Mouse (Mus musculus): ENCODE results near the gene Tomm40l. TPM values are rescaled to one million over a fixed set of nuclear protein-coding genes. Genes with fewer than 3 reads are reported as not detected.

The Tomm40l gene
- polyA plus RNA-seq (2015; fragmentation: Nextera tagmentation; extraction: Ambion mirVana), result 46.8 and 58.3 TPM in 2 replicates

DNA sequence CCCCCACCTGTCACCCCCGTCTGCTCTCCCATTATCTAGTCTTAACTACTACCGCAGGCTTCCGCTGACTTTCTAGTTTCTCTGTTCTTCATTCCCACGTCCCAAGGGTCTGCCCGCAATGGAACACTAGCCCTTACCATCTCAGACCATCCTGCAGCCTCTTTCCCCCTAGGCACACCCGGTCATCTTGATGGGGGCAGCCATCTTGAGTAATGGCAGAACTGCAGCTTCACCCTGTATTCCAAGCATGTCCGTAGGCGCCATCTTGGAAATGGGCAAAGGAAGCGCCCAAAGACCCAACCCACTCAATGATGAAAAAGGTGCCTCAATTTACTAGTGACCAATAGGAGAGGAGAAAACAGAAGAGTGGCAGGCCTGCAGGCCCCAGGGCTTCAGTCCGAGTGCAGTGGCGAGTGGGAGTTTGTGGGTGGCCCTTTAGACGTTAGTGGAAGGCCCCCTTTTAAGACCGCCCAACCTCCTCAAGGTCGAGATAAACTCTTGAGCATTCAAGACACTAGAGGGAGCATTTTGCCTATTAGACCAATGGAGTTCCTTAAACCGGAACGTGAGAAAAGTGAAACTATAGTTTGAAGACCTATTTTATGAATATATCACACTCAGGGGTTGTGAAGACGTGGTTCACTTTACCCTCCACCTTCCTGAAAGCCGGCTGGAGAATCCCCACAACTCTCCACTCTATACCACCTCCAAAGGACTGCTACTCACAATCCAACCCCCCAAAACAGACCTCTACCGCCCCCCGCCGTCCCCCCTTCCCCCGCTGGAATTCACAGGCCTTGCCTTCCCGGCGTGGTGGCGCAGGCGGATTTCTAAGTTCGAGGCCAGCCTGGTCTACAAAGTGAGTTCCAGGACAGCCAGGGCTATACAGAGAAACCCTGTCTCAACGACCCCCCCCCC lies at the start of gene Tomm40l:
Gene Tomm40l, minus strand, starts transcription at position 277 of the 918 bp plus-strand sequence.
- Histone ChIP-seq H3K36me3 (ENCODE audit: control insufficient read depth, insufficient read depth, low read length) (peaks cover 9% of the 10 kb centered on the region), H3K27me3 (ENCODE audit: control insufficient read depth, insufficient read depth, low read depth, low read length) (no peaks in the 10 kb centered on the region), H3K4me2 (ENCODE audit: low read length) (peak within 1 kb of the TSS; percentile 73), H3K9me3 (replicated peaks; ENCODE audit: control insufficient read depth, low read length, poor library complexity, severe bottlenecking) (no peaks in the 10 kb centered on the region), H3K4me1 (ENCODE audit: control insufficient read depth, insufficient read depth, low read length) (peaks cover 10% of the 10 kb centered on the region), H3K4me3 (ENCODE audit: low read depth, low read length) (peak within 1 kb of the TSS; percentile 60), H3K9ac (ENCODE audit: low read depth, low read length) (peak within 1 kb of the TSS; percentile 65), H3K27ac (ENCODE audit: low read length) (peak within 1 kb of the TSS; percentile 65)
- WGBS, result 2% methylated on average over 28 of the region's 28 CpGs
- ATAC-seq, result peak; percentile 98

DNA sequence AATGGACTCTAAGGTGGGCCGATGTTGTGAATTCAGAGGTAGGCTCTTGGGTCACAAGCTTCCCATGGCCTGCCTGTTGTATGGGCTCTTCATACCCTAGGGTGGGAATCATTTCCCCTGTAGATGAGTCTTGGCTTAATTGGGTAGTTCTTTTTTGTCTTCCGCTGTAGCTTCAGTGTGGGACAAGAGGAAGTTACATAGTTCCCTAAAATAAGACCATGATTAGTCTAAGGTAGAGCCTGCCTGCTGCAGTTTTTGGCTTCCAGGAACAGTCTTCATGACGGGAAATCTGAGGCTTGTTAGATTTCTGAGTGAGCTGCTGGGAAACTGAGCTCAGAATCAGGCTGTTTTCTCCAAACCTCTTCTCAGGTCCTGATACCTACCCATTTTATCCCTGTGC lies 49.8 kb upstream of the Tomm40l start:
- peaks cover 17% of the 10 kb centered on the region for H3K4me1 ChIP-seq (ENCODE audit: control insufficient read depth, insufficient read depth, low read length)
- H3K4me2 ChIP-seq (ENCODE audit: low read length), result no peak overlapping the region
- H3K36me3 ChIP-seq (ENCODE audit: control insufficient read depth, insufficient read depth, low read length), result peaks cover 31% of the 10 kb centered on the region
- no peak overlapping the region for H3K27ac ChIP-seq (ENCODE audit: low read length)
- H3K4me3 ChIP-seq (ENCODE audit: low read depth, low read length), result no peak overlapping the region
- ATAC-seq, result no peak
- no peak overlapping the region for H3K9ac ChIP-seq (ENCODE audit: low read depth, low read length)
- H3K9me3 ChIP-seq (replicated peaks; ENCODE audit: control insufficient read depth, low read length, poor library complexity, severe bottlenecking), result no peaks in the 10 kb centered on the region
- 96% methylated on average over 3 of the region's 3 CpGs for WGBS
- no peaks in the 10 kb centered on the region for H3K27me3 ChIP-seq (ENCODE audit: control insufficient read depth, insufficient read depth, low read depth, low read length)

- Histone ChIP-seq H3K36me3 (ENCODE audit: control insufficient read depth, insufficient read depth, low read length) (peaks cover 28% of the 10 kb centered on the region), H3K4me2 (ENCODE audit: low read length) (peak overlapping the region; percentile 75), H3K4me3 (ENCODE audit: low read depth, low read length) (no peak overlapping the region), H3K9ac (ENCODE audit: low read depth, low read length) (no peak overlapping the region), H3K27me3 (ENCODE audit: control insufficient read depth, insufficient read depth, low read depth, low read length) (no peaks in the 10 kb centered on the region), H3K9me3 (replicated peaks; ENCODE audit: control insufficient read depth, low read length, poor library complexity, severe bottlenecking) (no peaks in the 10 kb centered on the region), H3K4me1 (ENCODE audit: control insufficient read depth, insufficient read depth, low read length) (peaks cover 17% of the 10 kb centered on the region), H3K27ac (ENCODE audit: low read length) (no peak overlapping the region)
- no peak for ATAC-seq
- WGBS, result 72% methylated on average over 10 of the region's 10 CpGs
Observed at GRCm38 (mm10) chr1:171271622-171272021, 49.3 kb upstream of the Tomm40l start.

GRCm38 (mm10) chr1:171271196-171271595 lies 48.9 kb upstream of the Tomm40l start:
- H3K4me2 ChIP-seq (ENCODE audit: low read length), result peak overlapping the region; percentile 75
- no peaks in the 10 kb centered on the region for H3K27me3 ChIP-seq (ENCODE audit: control insufficient read depth, insufficient read depth, low read depth, low read length)
- ATAC-seq, result no peak
- H3K27ac ChIP-seq (ENCODE audit: low read length), result no peak overlapping the region
- 53% methylated on average over 9 of the region's 9 CpGs for WGBS
- H3K36me3 ChIP-seq (ENCODE audit: control insufficient read depth, insufficient read depth, low read length), result peaks cover 26% of the 10 kb centered on the region
- peak overlapping the region; percentile 82 for H3K9ac ChIP-seq (ENCODE audit: low read depth, low read length)
- H3K9me3 ChIP-seq (replicated peaks; ENCODE audit: control insufficient read depth, low read length, poor library complexity, severe bottlenecking), result no peaks in the 10 kb centered on the region
- H3K4me1 ChIP-seq (ENCODE audit: control insufficient read depth, insufficient read depth, low read length), result peaks cover 17% of the 10 kb centered on the region
- H3K4me3 ChIP-seq (ENCODE audit: low read depth, low read length), result peak overlapping the region; percentile 83

GRCm38 (mm10) chr1:171270573-171270900 lies 48.2 kb upstream of the Tomm40l start:
- H3K9ac ChIP-seq (ENCODE audit: low read depth, low read length), result peak overlapping the region; percentile 82
- peaks cover 21% of the 10 kb centered on the region for H3K36me3 ChIP-seq (ENCODE audit: control insufficient read depth, insufficient read depth, low read length)
- peaks cover 17% of the 10 kb centered on the region for H3K4me1 ChIP-seq (ENCODE audit: control insufficient read depth, insufficient read depth, low read length)
- peak; percentile 78 for ATAC-seq
- 1% methylated on average over 18 of the region's 19 CpGs for WGBS
- peak overlapping the region; percentile 70; the same call in 1 of the 2 replicates for H3K27ac ChIP-seq (ENCODE audit: low read length)
- H3K9me3 ChIP-seq (replicated peaks; ENCODE audit: control insufficient read depth, low read length, poor library complexity, severe bottlenecking), result no peaks in the 10 kb centered on the region
- peak overlapping the region; percentile 75 for H3K4me2 ChIP-seq (ENCODE audit: low read length)
- no peaks in the 10 kb centered on the region for H3K27me3 ChIP-seq (ENCODE audit: control insufficient read depth, insufficient read depth, low read depth, low read length)
- peak overlapping the region; percentile 83 for H3K4me3 ChIP-seq (ENCODE audit: low read depth, low read length)

GRCm38 (mm10) chr1:171269848-171270572 lies 47.7 kb upstream of the Tomm40l start, which contains the start of gene B4galt3:
Gene B4galt3, plus strand, starts transcription at chr1:171270328.
- peaks cover 19% of the 10 kb centered on the region for H3K36me3 ChIP-seq (ENCODE audit: control insufficient read depth, insufficient read depth, low read length)
- H3K27ac ChIP-seq (ENCODE audit: low read length), result peak within 1 kb of the TSS; percentile 70
- H3K9ac ChIP-seq (ENCODE audit: low read depth, low read length), result peak within 1 kb of the TSS; percentile 82
- peak within 1 kb of the TSS; percentile 83 for H3K4me3 ChIP-seq (ENCODE audit: low read depth, low read length)
- WGBS, result 4% methylated on average over 36 of the region's 36 CpGs
- peak; percentile 95 for ATAC-seq
- H3K9me3 ChIP-seq (replicated peaks; ENCODE audit: control insufficient read depth, low read length, poor library complexity, severe bottlenecking), result no peaks in the 10 kb centered on the region
- H3K27me3 ChIP-seq (ENCODE audit: control insufficient read depth, insufficient read depth, low read depth, low read length), result no peaks in the 10 kb centered on the region
- H3K4me2 ChIP-seq (ENCODE audit: low read length), result peak within 1 kb of the TSS; percentile 75
- peaks cover 17% of the 10 kb centered on the region for H3K4me1 ChIP-seq (ENCODE audit: control insufficient read depth, insufficient read depth, low read length)

GRCm38 (mm10) chr1:171268341-171268740 lies 46.0 kb upstream of the Tomm40l start:
- no peak overlapping the region for H3K9ac ChIP-seq (ENCODE audit: low read depth, low read length)
- WGBS, result 61% methylated on average over 1 of the region's 1 CpGs
- peaks cover 20% of the 10 kb centered on the region for H3K4me1 ChIP-seq (ENCODE audit: control insufficient read depth, insufficient read depth, low read length)
- no peaks in the 10 kb centered on the region for H3K9me3 ChIP-seq (replicated peaks; ENCODE audit: control insufficient read depth, low read length, poor library complexity, severe bottlenecking)
- ATAC-seq, result no peak
- H3K4me2 ChIP-seq (ENCODE audit: low read length), result no peak overlapping the region
- H3K27ac ChIP-seq (ENCODE audit: low read length), result no peak overlapping the region
- H3K36me3 ChIP-seq (ENCODE audit: control insufficient read depth, insufficient read depth, low read length), result peaks cover 8% of the 10 kb centered on the region
- no peak overlapping the region for H3K4me3 ChIP-seq (ENCODE audit: low read depth, low read length)
- H3K27me3 ChIP-seq (ENCODE audit: control insufficient read depth, insufficient read depth, low read depth, low read length), result no peaks in the 10 kb centered on the region

GRCm38 (mm10) chr1:171265971-171266744 lies 43.8 kb upstream of the Tomm40l start:
- peaks cover 21% of the 10 kb centered on the region for H3K4me1 ChIP-seq (ENCODE audit: control insufficient read depth, insufficient read depth, low read length)
- no peak overlapping the region for H3K4me2 ChIP-seq (ENCODE audit: low read length)
- H3K9me3 ChIP-seq (replicated peaks; ENCODE audit: control insufficient read depth, low read length, poor library complexity, severe bottlenecking), result no peaks in the 10 kb centered on the region
- no peaks in the 10 kb centered on the region for H3K27me3 ChIP-seq (ENCODE audit: control insufficient read depth, insufficient read depth, low read depth, low read length)
- ATAC-seq, result no peak
- H3K9ac ChIP-seq (ENCODE audit: low read depth, low read length), result no peak overlapping the region
- WGBS, result 85% methylated on average over 4 of the region's 4 CpGs
- no peak overlapping the region for H3K27ac ChIP-seq (ENCODE audit: low read length)
- no peak overlapping the region for H3K4me3 ChIP-seq (ENCODE audit: low read depth, low read length)
- no peaks in the 10 kb centered on the region for H3K36me3 ChIP-seq (ENCODE audit: control insufficient read depth, insufficient read depth, low read length)
